Mouse (Mus musculus) liver, postnatal 0 days (tissue): ENCODE data around the gene 4932438H23Rik.

ENCODE experiments used
- CTCF ChIP-seq: sonication (generic); IDR thresholded peaks from 2 replicates; pipeline ENCODE4 v1.5.1; 2016; ENCODE audit warnings: antibody characterized with exemption, low read depth
- EP300 ChIP-seq: IDR thresholded peaks from 2 replicates; pipeline ENCODE4 v1.6.1; 2016; ENCODE audit warnings: antibody characterized with exemption, low read depth, mild to moderate bottlenecking

DNA sequence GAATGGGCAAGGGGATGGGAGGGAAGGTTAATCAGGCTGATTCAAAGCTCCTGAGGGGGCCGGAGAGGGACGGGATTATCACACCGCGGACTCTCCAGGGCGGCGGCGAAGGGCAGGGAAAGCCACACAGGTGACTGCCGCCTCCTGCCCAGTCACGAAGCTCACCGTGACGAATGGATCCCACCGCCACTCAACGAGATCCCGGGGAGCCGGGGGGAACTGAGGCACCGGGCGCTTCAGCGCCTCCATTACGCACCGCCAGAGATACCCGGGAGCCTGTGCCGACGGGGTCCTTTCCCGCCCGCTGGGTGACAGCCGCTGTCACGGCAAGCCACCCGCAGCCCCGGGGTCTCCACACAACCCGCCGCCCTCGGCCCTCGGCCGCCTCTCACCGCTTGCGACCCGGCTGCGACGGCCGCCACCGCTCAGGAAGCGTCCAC lies 84.3 kb downstream of the 4932438H23Rik start:
- TF ChIP-seq CTCF, result no peak
- TF ChIP-seq EP300, result no peak
